ENCODE assay signal across 22 mouse cellular contexts in the genomic region with DNA sequence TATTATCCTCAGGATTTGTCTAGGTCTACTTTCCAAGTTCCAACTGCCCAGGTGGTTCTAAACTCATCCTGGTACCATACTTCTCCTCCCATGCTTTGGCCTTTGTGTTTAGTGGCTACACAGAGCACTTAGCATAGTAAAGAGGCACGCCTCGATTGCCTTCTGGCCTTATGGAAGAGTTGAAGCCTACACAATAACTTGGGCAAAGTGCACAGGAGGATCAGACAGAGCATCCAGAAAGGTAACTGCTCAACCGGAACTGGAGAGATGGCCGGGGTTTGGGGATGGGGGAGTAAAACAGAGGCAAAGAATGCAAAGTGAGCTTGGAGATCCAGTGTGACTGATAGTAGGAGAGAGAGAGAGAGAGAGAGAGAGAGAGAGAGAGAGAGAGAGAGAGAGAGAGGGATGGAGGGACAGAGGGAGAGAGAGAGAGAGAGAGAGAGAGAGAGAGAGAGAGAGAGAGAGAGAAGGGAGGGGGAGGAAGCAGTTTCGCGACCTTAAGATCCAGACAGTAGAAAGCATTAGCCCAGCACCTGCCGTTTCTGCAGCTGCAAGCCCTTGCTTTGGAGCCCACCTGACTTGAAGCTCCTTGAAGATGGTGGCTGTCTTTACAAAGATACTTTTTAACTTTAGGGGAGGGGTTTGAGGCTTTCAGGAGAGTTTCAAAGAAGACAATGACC. TPM values are rescaled to one million over a fixed set of nuclear protein-coding genes. Genes with fewer than 3 reads are reported as not detected.
DNase-seq lines count a peak whose midpoint lies in the region; ATAC-seq and TF ChIP-seq lines count a peak whose summit lies in the region.
"Had no signal": no experiment of that assay in that cellular context is flagged by ENCODE, and none has a peak within 500 bp of the region (broad histone marks: within the 10 kb centered on the region; RNA-seq: fewer than 3 reads in every experiment).

No protein-coding gene starts in this region.

- no peak for ATAC-seq in hindbrain, embryonic 14.5 days (ENCODE audit: low FRiP score)
- no peak for ATAC-seq in midbrain, embryonic 13.5 days

- H3K4me2 ChIP-seq in CH12.LX (ENCODE audit: insufficient read depth, low read depth, poor library complexity, severe bottlenecking), result peak overlapping the region; percentile 9; the same call in 1 of the 2 replicates
- H3K4me2 ChIP-seq in hindbrain, embryonic 14.5 days (replicated peaks), result no peak overlapping the region
- no peak overlapping the region for H3K4me2 ChIP-seq in midbrain, embryonic 13.5 days (replicated peaks)

- H3K4me1 ChIP-seq in CH12.LX (ENCODE audit: control insufficient read depth in 1 of 2, insufficient read depth in 2 of 2), result peaks cover 6 to 10% of the 10 kb centered on the region in 2 experiments
- H3K4me1 ChIP-seq in lung, adult 2 months (ENCODE audit: control insufficient read depth, insufficient read depth, low read length), result 0 out of 2 replicates have a peak, but pooled peaks cover 3% of the 10 kb centered on the region
- no peaks in the 10 kb centered on the region for H3K4me1 ChIP-seq in hindbrain, embryonic 14.5 days (replicated peaks; ENCODE audit: control insufficient read depth, insufficient read depth, low read length)
- peaks cover 8% of the 10 kb centered on the region; the same call in 1 of the 2 replicates for H3K4me1 ChIP-seq in midbrain, embryonic 13.5 days (replicated peaks)

- H3K79me2 ChIP-seq in CH12.LX (replicated peaks; ENCODE audit: control insufficient read depth, extremely low read depth, insufficient read depth, poor library complexity, severe bottlenecking), result peaks cover 5% of the 10 kb centered on the region; the same call in 1 of the 2 replicates

- H3K27me3 ChIP-seq in CH12.LX (replicated peaks), result peaks cover 3% of the 10 kb centered on the region
- H3K27me3 ChIP-seq in hindbrain, embryonic 14.5 days (ENCODE audit: control insufficient read depth, insufficient read depth, low read length), result 0 out of 2 replicates have a peak, but pooled peaks cover 6% of the 10 kb centered on the region
- peaks cover 26% of the 10 kb centered on the region for H3K27me3 ChIP-seq in midbrain, embryonic 13.5 days
- H3K27me3 ChIP-seq: lung, embryonic 15.5 days had no signal

- H3K9me3 ChIP-seq in CH12.LX (replicated peaks; ENCODE audit: low read length), result no peaks in the 10 kb centered on the region
- H3K9me3 ChIP-seq in hindbrain, embryonic 14.5 days (ENCODE audit: control insufficient read depth, low read length), result no peaks in the 10 kb centered on the region
- no peaks in the 10 kb centered on the region for H3K9me3 ChIP-seq in midbrain, embryonic 13.5 days
- H3K9me3 ChIP-seq: embryonic facial prominence, embryonic 10.5 days; forebrain, embryonic 15.5 days; heart, embryonic 10.5 days; hindbrain, embryonic 15.5 days; kidney, embryonic 15.5 days; limb, embryonic 15.5 days; lung, embryonic 15.5 days; megakaryocyte, embryonic 14.5 days; stomach, embryonic 15.5 days had no signal

- H3K9ac ChIP-seq in CH12.LX (ENCODE audit: insufficient read depth, low read depth), result no peak overlapping the region
- H3K9ac ChIP-seq in hindbrain, embryonic 14.5 days, result no peak overlapping the region
- H3K9ac ChIP-seq in midbrain, embryonic 13.5 days (replicated peaks), result no peak overlapping the region
- H3K9ac ChIP-seq: forebrain, embryonic 15.5 days; hindbrain, embryonic 15.5 days; kidney, embryonic 15.5 days; limb, embryonic 15.5 days; liver, embryonic 14.5 days; stomach, embryonic 15.5 days had no signal

- whole genome bisulfite sequencing in lung, adult 2 months, result 66% methylated on average over 7 of the region's 7 CpGs
- 39% methylated on average over 7 of the region's 7 CpGs for WGBS in hindbrain, embryonic 14.5 days
- 33% methylated on average over 7 of the region's 7 CpGs for WGBS in midbrain, embryonic 13.5 days

- H3K36me3 ChIP-seq in CH12.LX (replicated peaks in 1 of 2; ENCODE audit: control insufficient read depth in 1 of 2, insufficient read depth in 1 of 2, low read length in 1 of 2), result peaks cover 0 to 3% of the 10 kb centered on the region in 2 experiments
- H3K36me3 ChIP-seq in hindbrain, embryonic 14.5 days (replicated peaks; ENCODE audit: control insufficient read depth, insufficient read depth), result no peaks in the 10 kb centered on the region
- no peaks in the 10 kb centered on the region for H3K36me3 ChIP-seq in midbrain, embryonic 13.5 days
- H3K36me3 ChIP-seq: embryonic facial prominence, embryonic 10.5 days; forebrain, embryonic 15.5 days; heart, embryonic 10.5 days; hindbrain, embryonic 15.5 days; kidney, embryonic 15.5 days; limb, embryonic 15.5 days; lung, embryonic 15.5 days; stomach, embryonic 15.5 days had no signal

- no peak for TF ChIP-seq RAD21 in CH12.LX (IDR thresholded peaks at IDR 0.05; ENCODE audit: low read depth, low read length)

- dilution Hi-C loops in CH12.LX (cut with MboI; ENCODE audit: extremely low pct_ligation_motif_present, extremely low pct_unique_long_range_greater_than_20kb, low sequenced_read_pairs), result no loop called here

- no peak for TF ChIP-seq POLR2A in CH12.LX (IDR thresholded peaks at IDR 0.05; ENCODE audit: low read depth, low read length)
- no peak for TF ChIP-seq POLR2A in lung, adult 2 months (IDR thresholded peaks at IDR 0.05; ENCODE audit: borderline replicate concordance, extremely low read depth, low read depth, low read length)

- in situ Hi-C loops in CH12.LX (cut with MboI; ENCODE audit: low pct_ligation_motif_present, low pct_unique_long_range_greater_than_20kb, low sequenced_read_pairs), result no loop called here

- DNase-seq in A20 (ENCODE audit: low read depth, low spot score) (peak; percentile 29), CH12.LX (ENCODE audit: extremely low read depth) (no peak), ZHBTc4 (ENCODE audit: low read depth, low spot score) (peak; percentile 81)
- DNase-seq in thymus, postnatal 10 days (ENCODE audit: low spot score in 2 of 2), result peak; percentile 46 to 56
- DNase-seq in lung, adult 2 months, result no peak
- no peak for DNase-seq in hindbrain, embryonic 14.5 days (ENCODE audit: low spot score)
- DNase-seq in embryo, embryonic 9.5 days (ENCODE audit: extremely low spot score), result no peak
- DNase-seq: cerebellum, adult 9-11 months; midbrain, embryonic 14.5 days; right cerebral cortex, postnatal 25 days had no signal

- TF ChIP-seq EP300 in CH12.LX (IDR thresholded peaks at IDR 0.05; ENCODE audit: low read length), result no peak

- H3K4me3 ChIP-seq in CH12.LX (replicated peaks in 1 of 3; ENCODE audit: low read depth in 2 of 3, low read length in 2 of 3, poor library complexity in 1 of 3), result no peak overlapping the region
- no peak overlapping the region for H3K4me3 ChIP-seq in lung, adult 2 months (replicated peaks; ENCODE audit: extremely low read depth, low read depth, low read length)
- no peak overlapping the region for H3K4me3 ChIP-seq in hindbrain, embryonic 14.5 days (replicated peaks; ENCODE audit: low read length)
- H3K4me3 ChIP-seq in midbrain, embryonic 13.5 days (replicated peaks), result no peak overlapping the region

- no peak for TF ChIP-seq CTCF in CH12.LX (conservative IDR thresholded peaks at IDR 0.05 in 1 of 2, IDR thresholded peaks at IDR 0.05 in 1 of 2; ENCODE audit: low read depth in 2 of 2, low read length in 2 of 2)
- TF ChIP-seq CTCF in lung, adult 2 months (IDR thresholded peaks at IDR 0.05; ENCODE audit: insufficient read depth, low read length), result no peak

- no peak overlapping the region for H3K27ac ChIP-seq in CH12.LX (ENCODE audit: insufficient read depth, low read depth)
- no peak overlapping the region for H3K27ac ChIP-seq in hindbrain, embryonic 14.5 days
- H3K27ac ChIP-seq in midbrain, embryonic 13.5 days, result no peak overlapping the region
- H3K27ac ChIP-seq: forebrain, embryonic 15.5 days; hindbrain, embryonic 15.5 days; kidney, embryonic 15.5 days; left cerebral cortex, adult 2 months; limb, embryonic 15.5 days; liver, embryonic 14.5 days; stomach, embryonic 15.5 days had no signal

TF ChIP-seq in CH12.LX, 34 proteins besides CTCF, POLR2A, EP300 and RAD21:
- TF ChIP-seq SIN3A (IDR thresholded peaks at IDR 0.05; ENCODE audit: low read length) (no peak), MAZ (IDR thresholded peaks at IDR 0.05; ENCODE audit: low read depth, low read length) (0 out of 2 replicates have a peak, but pooled peaks have one; percentile 32), NELFE (IDR thresholded peaks at IDR 0.05; ENCODE audit: low read depth, low read length) (no peak)
TF ChIP-seq in CH12.LX: peak in this region for 1.

RNA-seq across cellular contexts. Expression of a gene that starts 1.1 kb away (rescaled TPM):
- total RNA-seq in CH12.LX (2012; rRNA removed) (18.8 and 32.2 TPM in 2 replicates), CH12.LX (2014; rRNA removed) (13.8 and 14.5 TPM in 2 replicates)
- 10.1 and 10.6 TPM in 2 replicates for polyA plus RNA-seq in CH12.LX (2012; ENCODE audit: insufficient read length, low read depth)
- 1.7 and 2.9 TPM in 2 replicates for polyA plus RNA-seq in lung, adult 2 months (2012; rRNA removed)
- 1.6 TPM in 2 replicates for polyA plus RNA-seq in hindbrain, embryonic 14.5 days (2014; fragmentation: Nextera tagmentation; extraction: Ambion mirVana)
- polyA plus RNA-seq in midbrain, embryonic 13.5 days (2015; fragmentation: Nextera tagmentation; extraction: Ambion mirVana), result 0.52 and 0.68 TPM in 2 replicates

Comparison
In these comparisons a context has a peak if more than half of its experiments do, and no peak if none do; other contexts are left out.
1. DNase-seq: peak in A20 (single experiment), ZHBTc4 (single experiment) and thymus, postnatal 10 days (2 of 2); none in CH12.LX (single experiment), lung, adult 2 months (single experiment), hindbrain, embryonic 14.5 days (single experiment) and embryo, embryonic 9.5 days (single experiment).